Mouse (Mus musculus) adrenal gland, adult (tissue): Measurements from ENCODE around the gene Gal3st2.
"Not testable (repeated sequence)": the region's sequence is repeated elsewhere in the genome, so short reads cannot be mapped to it uniquely, and the experiment has no call there.

Experiments
- DNase-seq, 2 experiments: peaks; one replicate each; pipeline ENCODE4 v3.0.0; 2022 to 2023; ENCODE audit warnings: low spot score in 1 of 2; ENCODE audit not compliant: inconsistent age in 2 of 2

Gal3st2 gene

DNA sequence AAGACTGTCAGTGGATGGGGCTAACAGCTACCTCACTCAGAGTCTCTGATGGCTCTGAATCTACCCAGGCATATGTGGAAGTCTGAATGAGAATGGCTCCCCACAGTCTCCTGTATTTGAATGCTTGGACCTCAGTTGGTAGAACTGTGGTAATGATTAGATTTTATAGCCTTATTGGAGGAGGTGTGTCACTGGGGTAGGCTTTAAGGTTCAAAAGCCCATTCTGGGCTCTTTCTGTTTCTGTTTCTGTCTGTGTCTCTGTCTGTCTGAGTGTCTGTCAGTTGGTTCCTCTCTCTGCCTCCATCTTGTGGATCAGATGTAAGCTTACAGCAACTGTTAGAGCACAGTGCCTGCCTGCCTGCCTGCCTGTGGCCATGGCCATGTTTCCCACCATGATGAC, 1.5 kb upstream of the Gal3st2 start:
- peak in 1 of 2 experiments; percentile 10 for DNase-seq

DNA sequence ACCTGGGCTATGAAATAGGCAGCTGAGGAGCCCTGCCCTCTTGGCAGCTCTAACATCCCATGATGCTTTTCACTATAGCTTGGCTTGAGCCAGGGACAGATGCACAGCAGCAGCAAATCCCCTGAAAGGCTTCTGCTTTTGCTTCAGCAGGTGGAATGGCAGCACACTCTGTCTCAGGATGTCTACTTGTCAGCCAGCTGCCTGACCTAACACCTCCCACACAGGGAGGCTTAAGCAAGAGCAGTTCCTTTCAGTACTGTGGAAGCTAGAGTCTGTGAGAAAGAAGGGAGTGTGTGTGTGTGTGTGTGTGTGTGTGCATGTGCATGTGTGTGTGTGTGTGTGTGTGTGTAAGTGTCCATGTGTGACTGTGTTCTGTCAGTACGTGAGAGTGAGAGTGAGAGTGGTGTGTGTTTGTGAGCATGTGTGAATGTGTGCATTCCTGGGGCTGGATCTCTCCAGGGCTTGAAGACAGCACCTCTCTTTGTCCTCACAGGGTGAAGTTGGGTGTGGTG, 10.5 kb downstream of the Gal3st2 start:
- not testable (repeated sequence) for DNase-seq

DNA sequence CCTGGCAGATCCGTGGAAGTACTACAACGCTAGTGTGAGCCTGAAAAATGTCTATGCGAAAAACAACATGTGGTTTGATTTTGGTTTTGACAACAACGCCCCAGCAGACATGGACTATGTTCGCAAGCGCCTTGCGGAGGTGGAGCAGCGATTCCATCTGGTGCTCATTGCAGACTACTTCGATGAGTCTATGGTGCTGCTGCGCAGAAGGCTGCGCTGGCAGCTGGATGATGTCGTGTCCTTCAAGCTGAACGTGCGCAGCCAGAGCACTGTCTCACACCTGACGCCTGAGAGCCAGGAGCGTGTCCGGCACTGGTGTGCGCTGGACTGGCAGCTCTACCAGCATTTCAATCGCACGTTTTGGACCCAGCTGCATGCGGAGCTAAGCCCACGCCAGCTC, 13.3 kb downstream of the Gal3st2 start:
- DNase-seq: not testable (repeated sequence)

DNA sequence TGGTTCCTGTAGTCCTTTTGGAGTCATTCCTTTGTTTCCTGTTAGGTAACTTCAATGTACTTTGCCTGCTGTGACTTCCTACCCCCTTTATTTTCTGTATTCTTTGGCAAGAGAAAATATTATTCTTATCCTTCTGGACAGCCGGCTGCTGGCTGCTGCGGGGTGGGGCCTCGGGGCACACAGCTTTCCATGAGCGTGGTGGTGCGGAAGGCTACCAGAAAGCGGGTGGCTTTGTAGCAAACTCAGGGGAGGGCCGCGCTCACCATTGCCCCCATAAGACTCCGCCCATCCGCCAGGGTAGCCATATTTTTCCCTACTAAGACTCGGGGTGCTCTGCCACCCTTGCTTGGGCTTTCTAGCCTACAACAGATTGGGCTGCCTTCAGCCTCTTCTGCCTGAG, 20.7 kb downstream of the Gal3st2 start:
- DNase-seq: not testable (repeated sequence)

DNA sequence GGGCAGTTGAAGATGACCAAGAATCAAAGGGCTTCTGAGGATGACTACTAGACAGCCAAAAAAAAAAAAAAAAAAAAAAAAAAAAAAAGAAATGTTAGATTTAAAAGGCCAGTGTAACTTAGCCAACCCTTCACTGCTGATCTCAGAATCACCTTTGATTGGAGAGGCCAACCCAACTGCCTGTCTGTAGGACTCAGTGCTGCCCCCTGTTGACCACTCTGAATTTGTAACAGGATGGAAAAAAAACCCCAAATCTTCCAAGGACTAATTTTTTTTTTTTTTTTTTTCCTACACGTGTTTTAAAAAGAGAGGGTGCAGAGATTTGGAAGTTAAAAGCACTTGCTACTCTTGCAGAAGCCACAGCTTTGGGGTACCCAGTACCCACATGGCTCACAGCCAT, 29.8 kb downstream of the Gal3st2 start:
- DNase-seq: not testable (repeated sequence)

DNA sequence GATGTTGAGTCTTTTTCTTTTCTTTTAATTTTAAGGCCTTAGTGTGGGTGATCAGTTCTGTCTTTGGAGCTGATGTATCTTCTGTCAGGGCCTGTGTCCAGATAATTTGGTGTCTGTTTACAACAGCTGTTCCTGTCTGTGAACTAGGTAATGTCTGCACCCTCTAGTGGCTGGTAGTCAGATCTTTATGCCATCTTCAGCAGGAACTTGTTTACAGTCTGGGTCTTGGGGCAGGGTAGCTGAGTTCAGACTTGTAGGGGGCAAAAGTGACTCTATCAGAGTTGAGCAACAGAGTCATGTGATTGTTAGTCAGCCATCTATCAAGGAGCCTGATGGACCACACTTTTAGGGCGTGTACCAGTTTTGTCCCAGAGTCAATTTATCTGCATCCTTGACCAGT, 36.3 kb downstream of the Gal3st2 start:
- DNase-seq: not testable (repeated sequence)

DNA sequence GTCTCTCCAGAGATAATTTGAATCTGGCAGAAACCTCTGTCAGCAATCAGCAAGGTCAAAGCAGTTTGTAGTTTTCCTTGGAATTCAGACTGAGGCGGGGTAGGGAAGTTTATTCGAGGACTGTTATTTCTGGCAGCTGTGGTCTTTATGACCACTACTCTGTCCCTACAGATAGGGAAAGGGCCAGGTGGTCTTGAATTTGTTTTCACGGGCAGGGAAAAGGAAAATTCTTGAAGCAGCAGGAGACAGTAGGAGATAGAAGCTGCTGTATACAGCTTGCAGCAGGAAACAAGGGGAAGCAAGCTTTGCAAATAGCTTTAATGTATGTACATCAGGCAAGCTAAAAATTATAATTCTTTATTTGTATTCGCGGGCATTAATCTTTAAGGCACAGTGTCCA, 40.2 kb downstream of the Gal3st2 start:
- DNase-seq: peak in 1 of 2 experiments; percentile 75

DNA sequence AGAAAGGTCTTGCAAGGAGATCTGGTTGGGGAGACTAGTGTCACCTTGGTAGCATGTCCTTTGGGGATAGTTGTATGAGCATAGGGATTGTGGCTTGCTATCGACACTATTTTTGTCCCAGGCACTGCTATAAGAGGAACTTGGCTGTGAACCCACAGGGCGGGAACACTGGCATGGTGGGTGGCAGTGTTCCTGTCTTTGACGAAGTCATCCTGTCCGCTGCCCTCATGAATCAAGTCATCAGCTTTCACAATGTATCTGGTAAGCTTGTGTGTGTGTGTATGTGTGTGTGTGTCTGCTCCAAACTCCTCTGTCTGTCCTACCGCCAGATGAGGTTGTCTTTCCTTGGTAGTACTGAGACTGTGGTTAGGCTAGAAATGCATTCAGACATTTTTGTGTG, 45.6 kb downstream of the Gal3st2 start:
- DNase-seq: not testable (repeated sequence)

DNA sequence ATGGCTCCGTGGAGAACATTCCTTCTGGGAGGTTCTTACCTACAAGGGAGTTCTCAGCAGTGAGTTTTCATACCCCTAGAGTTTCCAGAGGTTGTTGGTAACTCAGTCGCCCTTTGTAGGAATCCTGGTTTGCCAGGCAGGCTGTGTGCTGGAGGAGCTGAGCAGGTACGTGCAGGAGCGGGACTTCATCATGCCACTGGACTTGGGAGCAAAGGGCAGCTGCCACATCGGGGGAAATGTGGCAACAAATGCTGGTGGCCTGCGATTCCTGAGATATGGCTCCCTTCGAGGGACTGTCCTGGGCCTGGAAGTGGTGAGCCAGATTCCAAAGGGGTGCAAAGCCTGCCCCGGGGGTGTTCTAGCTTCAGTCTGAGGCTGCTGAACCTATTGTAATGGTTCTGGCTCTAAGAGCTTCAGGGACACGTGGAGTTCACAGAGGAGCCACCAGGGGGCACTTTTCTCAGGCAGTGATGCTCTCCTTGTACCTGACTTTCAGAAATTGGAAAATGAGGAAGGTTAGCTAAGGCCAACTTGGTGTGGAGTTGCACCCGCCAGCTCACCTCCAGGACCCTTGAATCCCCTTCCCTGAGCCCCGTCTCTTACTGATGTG, 48.0 kb downstream of the Gal3st2 start:
- not testable (repeated sequence) for DNase-seq

DNA sequence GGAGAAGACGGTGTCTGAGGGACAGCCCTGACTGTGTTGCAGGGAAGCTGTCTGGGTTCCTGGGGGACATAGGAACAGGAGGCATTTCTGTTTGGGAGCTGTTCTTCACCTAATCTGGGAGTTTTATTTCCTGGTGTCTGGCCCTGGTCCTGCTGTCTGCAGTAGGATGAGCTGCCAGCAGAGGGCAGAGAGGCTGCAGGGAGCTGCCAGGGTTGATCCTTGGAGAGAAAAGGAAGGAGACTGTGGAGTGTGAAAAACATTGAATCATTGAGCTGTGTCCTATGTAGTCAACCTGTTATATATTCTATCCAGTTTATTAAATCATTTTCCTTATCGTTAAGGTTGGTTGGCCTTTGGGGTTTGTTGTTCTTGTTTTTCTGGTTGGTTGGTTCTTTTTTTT, 50.8 kb downstream of the Gal3st2 start:
- not testable (repeated sequence) for DNase-seq

DNA sequence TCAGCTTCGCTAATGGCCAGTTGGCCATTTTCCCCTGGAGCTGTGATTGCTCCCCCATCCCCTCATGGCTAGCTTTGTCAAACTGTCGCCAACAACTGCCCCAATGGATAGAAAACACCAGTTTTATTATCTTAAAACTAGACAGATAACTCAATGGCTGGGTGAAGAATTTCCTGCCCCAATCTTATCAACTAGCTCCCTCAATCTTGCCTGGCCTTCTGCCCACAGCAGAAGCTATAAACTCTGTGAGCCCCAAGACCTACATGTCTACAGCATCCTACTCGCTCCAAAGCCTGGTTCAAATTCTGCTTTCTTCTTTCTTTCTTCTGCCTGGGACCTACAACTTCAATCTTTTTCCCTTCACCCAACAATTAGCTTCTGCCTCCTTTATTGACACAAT, 56.1 kb downstream of the Gal3st2 start:
- DNase-seq: peak in 1 of 2 experiments; percentile 15

DNA sequence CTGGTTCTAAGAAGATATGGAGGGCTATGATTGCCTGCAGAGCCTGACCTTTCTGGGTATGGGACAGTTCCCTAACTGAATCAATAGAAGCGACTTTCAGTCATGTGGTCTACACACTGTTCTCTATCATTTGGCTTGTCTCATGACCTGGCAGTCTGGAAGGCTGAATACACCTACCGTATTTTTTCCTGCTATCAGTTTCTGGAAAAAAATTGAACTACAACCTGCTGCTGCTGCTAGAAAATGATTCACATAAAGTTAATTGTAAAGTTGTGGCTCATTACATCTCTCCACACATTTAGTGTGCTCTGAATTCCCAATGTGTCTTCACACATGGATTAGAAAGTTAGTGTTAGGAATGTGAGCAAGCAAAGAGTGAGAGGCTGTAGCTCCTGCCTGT, 56.9 kb downstream of the Gal3st2 start, which contains the start of gene Gal3st2b:
Gal3st2b (plus strand) TSS at position 301 of the 400 bp plus-strand sequence.
- not testable (repeated sequence) for DNase-seq

DNA sequence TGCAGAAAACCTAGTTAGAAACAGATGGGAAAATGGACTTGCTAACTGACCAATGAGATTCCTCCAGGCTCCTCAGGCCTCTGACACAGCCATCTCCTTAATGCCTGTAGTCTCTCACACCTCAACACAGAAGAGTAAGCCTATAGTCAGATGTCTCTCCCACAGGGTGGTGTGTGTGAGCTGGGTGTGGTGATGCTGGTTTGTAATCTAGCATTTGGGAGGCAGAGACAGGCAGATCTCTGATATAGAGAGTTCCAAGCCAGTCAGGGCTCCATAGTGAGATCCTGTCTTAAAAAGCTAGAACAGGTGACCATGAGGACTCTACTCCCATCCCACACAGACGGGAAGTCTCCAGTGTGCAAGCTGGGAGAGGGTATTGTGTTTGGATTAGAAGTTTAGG, 57.7 kb downstream of the Gal3st2 start:
- DNase-seq: peak in 1 of 2 experiments; percentile 21

DNA sequence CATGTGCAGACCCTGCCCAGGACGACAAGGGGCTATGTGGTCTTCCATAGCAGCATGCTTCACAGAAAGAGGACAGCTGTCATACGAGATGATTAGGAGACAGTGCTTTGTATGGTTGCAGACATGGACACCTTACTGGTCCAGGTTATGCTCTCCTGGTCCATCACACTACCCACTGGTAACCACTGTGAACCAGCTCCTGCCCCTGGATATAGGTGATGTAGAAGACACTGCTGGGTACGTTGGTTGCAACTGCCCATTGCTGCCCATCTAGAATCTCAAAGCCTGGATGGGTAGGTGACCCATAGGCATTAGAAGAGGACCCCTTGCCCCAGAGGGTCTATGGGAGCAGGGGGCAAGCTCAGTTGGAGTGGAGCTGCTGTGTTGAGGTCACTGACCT, 58.2 kb downstream of the Gal3st2 start:
- DNase-seq: peak in 1 of 2 experiments; percentile 17

DNA sequence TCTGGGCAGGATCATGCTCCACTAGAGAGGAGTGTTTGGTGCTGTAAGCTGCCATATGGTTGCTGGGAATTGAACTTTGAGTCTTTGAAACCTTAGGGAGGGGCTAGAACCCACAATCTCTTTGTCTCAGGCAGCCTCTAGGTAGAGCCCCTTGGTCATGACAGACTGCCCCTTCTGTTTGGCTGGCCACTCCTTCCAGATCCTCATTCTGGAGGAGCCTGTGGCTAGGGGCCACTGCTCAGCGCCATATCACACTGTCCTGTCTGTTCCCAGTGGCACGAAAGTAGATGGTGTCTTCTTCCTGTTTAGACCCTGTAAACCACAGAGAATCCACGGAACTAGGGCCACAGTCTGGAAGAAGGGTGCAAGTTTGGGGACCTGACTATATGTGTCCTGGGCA, 61.5 kb downstream of the Gal3st2 start:
- DNase-seq: not testable (repeated sequence)

DNA sequence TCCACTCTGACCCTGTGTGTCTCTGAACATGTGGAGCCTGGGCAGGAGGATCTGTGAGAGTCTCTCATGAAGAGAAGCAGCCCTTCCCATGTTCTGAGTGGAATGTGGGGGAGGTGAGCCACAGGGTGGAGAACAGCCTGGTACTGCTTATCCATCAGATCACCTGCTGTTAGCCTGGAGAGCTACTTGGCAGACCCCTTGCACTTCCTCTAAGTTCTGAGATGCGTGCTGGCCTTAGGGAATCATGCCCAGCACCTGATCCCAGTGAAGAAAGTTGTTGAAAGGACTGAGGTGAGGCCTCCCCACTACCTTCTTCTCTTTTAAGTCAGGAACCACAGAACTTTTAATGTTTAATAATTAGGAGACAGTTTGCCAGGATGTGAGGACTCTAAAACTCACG, 62.0 kb downstream of the Gal3st2 start:
- DNase-seq: not testable (repeated sequence)
